Mouse (Mus musculus) retina, adult 2 months (tissue): ENCODE measurements around the gene Clybl.

Source experiments
- DNase-seq: peaks from one replicate; pipeline ENCODE4 v3.0.0-alpha.2; 2012; ENCODE audit warnings: low read depth, low spot score

Clybl gene

GRCm38 (mm10) chr14:122181078-122181814 lies at the start of gene Clybl:
Gene Clybl (plus strand): TSS chr14:122181704.
- DNase-seq: peak; percentile 66

- DNase-seq: no peak
These were observed 45.1 kb upstream of the Clybl start for GRCm38 (mm10) chr14:122136368-122136928.

- DNase-seq: no peak
These were observed 44.3 kb upstream of the Clybl start for GRCm38 (mm10) chr14:122137234-122137633.

- DNase-seq: no peak
These were observed 41.4 kb upstream of the Clybl start for GRCm38 (mm10) chr14:122140126-122140525.

GRCm38 (mm10) chr14:122143585-122144269 lies 37.8 kb upstream of the Clybl start:
- DNase-seq: no peak

GRCm38 (mm10) chr14:122145374-122145773 lies 36.1 kb upstream of the Clybl start:
- DNase-seq: no peak

GRCm38 (mm10) chr14:122150616-122151015 lies 30.9 kb upstream of the Clybl start:
- no peak for DNase-seq

- DNase-seq: no peak
These were observed 23.8 kb upstream of the Clybl start for GRCm38 (mm10) chr14:122157738-122158137.

- DNase-seq: no peak
These were observed 20.6 kb upstream of the Clybl start for GRCm38 (mm10) chr14:122160916-122161315.

GRCm38 (mm10) chr14:122168912-122169311 lies 12.6 kb upstream of the Clybl start:
- no peak for DNase-seq

- no peak for DNase-seq
These were observed 11.2 kb upstream of the Clybl start for GRCm38 (mm10) chr14:122170202-122170781.

- DNase-seq: no peak
These were observed 10.5 kb upstream of the Clybl start for GRCm38 (mm10) chr14:122171031-122171430.

- no peak for DNase-seq
These were observed 5.2 kb upstream of the Clybl start for GRCm38 (mm10) chr14:122176263-122176798.

- DNase-seq: no peak
These were observed 2.2 kb upstream of the Clybl start for GRCm38 (mm10) chr14:122179262-122179661.

GRCm38 (mm10) chr14:122181815-122182157 lies 282 bp downstream of the Clybl start:
- DNase-seq: no peak

GRCm38 (mm10) chr14:122182220-122182619 lies 716 bp downstream of the Clybl start:
- no peak for DNase-seq

GRCm38 (mm10) chr14:122183974-122184373 lies 2.5 kb downstream of the Clybl start:
- no peak for DNase-seq

- DNase-seq: no peak
These were observed 6.7 kb downstream of the Clybl start for GRCm38 (mm10) chr14:122188250-122188649.

- no peak for DNase-seq
These were observed 8.4 kb downstream of the Clybl start for GRCm38 (mm10) chr14:122189901-122190300.

- no peak for DNase-seq
These were observed 9.0 kb downstream of the Clybl start for GRCm38 (mm10) chr14:122190527-122190926.

GRCm38 (mm10) chr14:122190941-122191510 lies 9.5 kb downstream of the Clybl start:
- DNase-seq: peak; percentile 16

- DNase-seq: no peak
These were observed 13.1 kb downstream of the Clybl start for GRCm38 (mm10) chr14:122194630-122195029.
